Mouse (Mus musculus) cerebellum, adult 2 months (tissue): Measurements from ENCODE around the gene Ncoa1. TPM values are rescaled to one million over a fixed set of nuclear protein-coding genes. Genes with fewer than 3 reads are reported as not detected.
"Not testable (repeated sequence)": the region's sequence is repeated elsewhere in the genome, so short reads cannot be mapped to it uniquely, and the experiment has no call there.

Experiments
- DNase-seq, 2 experiments: peaks; one replicate each; pipeline ENCODE4 v3.0.0; 2021
- H3K27ac ChIP-seq: fragments of 200-500 bp; 2 replicates; pipeline ENCODE4 v1.5.1; 2012; ENCODE audit warnings: low read length, control low read depth, inconsistent platforms; ENCODE audit not compliant: insufficient read depth
- H3K27me3 ChIP-seq: fragments of 200-500 bp; 2 replicates; pipeline ENCODE4 v1.6.1; 2012; ENCODE audit warnings: inconsistent platforms, mild to moderate bottlenecking, low read length, moderate library complexity; ENCODE audit not compliant: control insufficient read depth, insufficient read depth
- H3K4me1 ChIP-seq: fragments of 200-500 bp; 2 replicates; pipeline ENCODE4 v1.6.1; 2011; ENCODE audit warnings: low read length; ENCODE audit not compliant: control insufficient read depth, insufficient read depth
- H3K4me3 ChIP-seq: fragments of 200-500 bp; replicated peaks from 2 replicates; pipeline ENCODE3; 2011; ENCODE audit warnings: mild to moderate bottlenecking, low read depth, low read length, control low read depth; ENCODE audit not compliant: insufficient read depth
- CTCF ChIP-seq: fragments of 200-500 bp; IDR thresholded peaks from 2 replicates; pipeline ENCODE4 v1.5.1; 2011; ENCODE audit warnings: low read depth, mild to moderate bottlenecking, control low read depth, low read length, moderate library complexity, borderline replicate concordance; ENCODE audit not compliant: insufficient read depth
- POLR2A ChIP-seq: fragments of 200-500 bp; IDR thresholded peaks from 2 replicates; pipeline ENCODE4 v1.6.1; 2011; ENCODE audit warnings: low read length, control low read depth, borderline replicate concordance; ENCODE audit not compliant: insufficient read depth
- WGBS: fragments of 180-500 bp; shearing (Covaris S2); methylation state at CpG from one replicate; pipeline ENCODE4 v1.1.7; 2018; 5-methylcytosine and 5-hydroxymethylcytosine counted together
- polyA plus RNA-seq: library from polyadenylated mRNA; depleted of rRNA; stranded (reverse); fragments of >200 nt; gene quantifications from 2 replicates; pipeline ENCODE4 v1.2.3, GENCODE M21; 2012

The Ncoa1 gene
- polyA plus RNA-seq, 1 experiment: 60.6 TPM

GRCm38 (mm10) chr12:4379298-4379957 is 97.6 kb downstream of the Ncoa1 start:
- WGBS: 89% methylated on average over 7 of the region's 7 CpGs
- no peak for TF ChIP-seq CTCF
- TF ChIP-seq POLR2A: no peak
- peaks cover 11% of the 10 kb centered on the region for H3K4me1 ChIP-seq
- H3K27me3 ChIP-seq: no peaks in the 10 kb centered on the region
- H3K4me3 ChIP-seq: no peak overlapping the region
- H3K27ac ChIP-seq: no peak overlapping the region
- DNase-seq: no peak

- TF ChIP-seq CTCF (no peak), POLR2A (no peak)
- Histone ChIP-seq H3K27me3 (no peaks in the 10 kb centered on the region), H3K4me3 (no peak overlapping the region), H3K4me1 (peaks cover 11% of the 10 kb centered on the region), H3K27ac (no peak overlapping the region)
- 22% methylated on average over 4 of the region's 4 CpGs for WGBS
- peak; percentile 43 to 75 for DNase-seq
Observed at GRCm38 (mm10) chr12:4376475-4376874, 100.5 kb downstream of the Ncoa1 start.

- H3K4me3 ChIP-seq: no peak overlapping the region
- no peak overlapping the region for H3K27ac ChIP-seq
- H3K27me3 ChIP-seq: no peaks in the 10 kb centered on the region
- WGBS: 87% methylated on average over 6 of the region's 6 CpGs
- peaks cover 11% of the 10 kb centered on the region for H3K4me1 ChIP-seq
- DNase-seq: no peak
- TF ChIP-seq POLR2A: no peak
- TF ChIP-seq CTCF: no peak
Observed at GRCm38 (mm10) chr12:4374816-4375493, 102.0 kb downstream of the Ncoa1 start.

GRCm38 (mm10) chr12:4371406-4371805 is 105.6 kb downstream of the Ncoa1 start:
- DNase-seq: peak; percentile 24 to 62
- Histone ChIP-seq H3K4me1 (peaks cover 4% of the 10 kb centered on the region; the same call in 1 of the 2 replicates), H3K27ac (no peak overlapping the region), H3K27me3 (no peaks in the 10 kb centered on the region), H3K4me3 (no peak overlapping the region)
- WGBS: 12% methylated on average over 1 of the region's 1 CpGs
- no peak for TF ChIP-seq CTCF
- no peak for TF ChIP-seq POLR2A

GRCm38 (mm10) chr12:4365951-4366350 is 111.0 kb downstream of the Ncoa1 start:
- Histone ChIP-seq H3K27ac (no peak overlapping the region), H3K27me3 (no peaks in the 10 kb centered on the region)
- no peak for DNase-seq

GRCm38 (mm10) chr12:4359475-4359874 is 117.5 kb downstream of the Ncoa1 start:
- H3K4me3 ChIP-seq: no peak overlapping the region
- no peak overlapping the region for H3K27ac ChIP-seq
- no peak for DNase-seq
- WGBS: 61% methylated on average over 1 of the region's 1 CpGs
- no peaks in the 10 kb centered on the region for H3K27me3 ChIP-seq
- TF ChIP-seq POLR2A: no peak
- no peak for TF ChIP-seq CTCF
- no peaks in the 10 kb centered on the region for H3K4me1 ChIP-seq

More at GRCm38 (mm10) chr12:4365951-4366350, 111.0 kb downstream of the Ncoa1 start:
- WGBS: 100% methylated on average over 1 of the region's 1 CpGs
- TF ChIP-seq CTCF (no peak), POLR2A (no peak)
- H3K4me3 ChIP-seq: no peak overlapping the region
- H3K4me1 ChIP-seq: no peaks in the 10 kb centered on the region; the same call in 1 of the 2 replicates

GRCm38 (mm10) chr12:4358653-4359052 is 118.3 kb downstream of the Ncoa1 start:
- 78% methylated on average over 2 of the region's 2 CpGs for WGBS
- H3K4me1 ChIP-seq: not testable (repeated sequence)

GRCm38 (mm10) chr12:4358100-4358499 is 118.9 kb downstream of the Ncoa1 start:
- Histone ChIP-seq H3K27me3 (no peaks in the 10 kb centered on the region), H3K4me1 (no peaks in the 10 kb centered on the region), H3K4me3 (no peak overlapping the region), H3K27ac (no peak overlapping the region)
- TF ChIP-seq CTCF: no peak
- TF ChIP-seq POLR2A: no peak
- WGBS: 95% methylated on average over 4 of the region's 4 CpGs
- DNase-seq: no peak

More at GRCm38 (mm10) chr12:4358653-4359052, 118.3 kb downstream of the Ncoa1 start:
- H3K27me3 ChIP-seq, H3K27ac ChIP-seq, H3K4me3 ChIP-seq, DNase-seq: not testable (repeated sequence)
